Mouse (Mus musculus) limb, embryonic 11.5 days (tissue): ENCODE results near the gene Emc10. TPM values are rescaled to one million over a fixed set of nuclear protein-coding genes. Genes with fewer than 3 reads are reported as not detected.

Source experiments
- ATAC-seq: fragments of 200-750 bp; cut with Nextera tagmentation; 2 replicates; pipeline ENCODE4 v1.8.0; 2017; ENCODE audit warnings: low read depth; ENCODE audit not compliant: insufficient number of reproducible peaks, low FRiP score, low TSS enrichment
- DNase-seq: peaks from one replicate; pipeline ENCODE4 v3.0.0-alpha.2; 2015; ENCODE audit warnings: low spot score
- H3K27ac ChIP-seq: fragments of 300-500 bp; sonication (generic); replicated peaks from 2 replicates; pipeline ENCODE4 v1.5.1; 2014; ENCODE audit warnings: low read depth, mild to moderate bottlenecking, low read length
- H3K27me3 ChIP-seq: fragments of 300-500 bp; sonication (generic); 2 replicates; pipeline ENCODE4 v1.6.1; 2014; ENCODE audit warnings: mild to moderate bottlenecking, low read length, mixed read lengths; ENCODE audit not compliant: control insufficient read depth, insufficient read depth
- H3K36me3 ChIP-seq: fragments of 300-500 bp; sonication (generic); 2 replicates; pipeline ENCODE4 v1.6.1; 2014; ENCODE audit warnings: mild to moderate bottlenecking, low read length, moderate library complexity, mixed read lengths; ENCODE audit not compliant: control insufficient read depth, insufficient read depth
- H3K4me1 ChIP-seq: fragments of 300-500 bp; sonication (generic); 2 replicates; pipeline ENCODE4 v1.6.1; 2014; ENCODE audit warnings: low read length, mixed read lengths; ENCODE audit not compliant: control insufficient read depth, insufficient read depth
- H3K4me2 ChIP-seq: fragments of 300-500 bp; sonication (generic); 2 replicates; pipeline ENCODE4 v1.6.1; 2014; ENCODE audit warnings: low read depth, mild to moderate bottlenecking, moderate library complexity; ENCODE audit not compliant: severe bottlenecking
- H3K4me3 ChIP-seq: fragments of 300-500 bp; sonication (generic); 2 replicates; pipeline ENCODE4 v1.5.1; 2014; ENCODE audit warnings: low read depth, low read length
- H3K9ac ChIP-seq: fragments of 300-500 bp; sonication (generic); 2 replicates; pipeline ENCODE4 v1.6.1; 2014; ENCODE audit warnings: mild to moderate bottlenecking, low read length
- H3K9me3 ChIP-seq: fragments of 300-500 bp; sonication (generic); 2 replicates; pipeline ENCODE4 v1.6.1; 2016; ENCODE audit warnings: low read length; ENCODE audit not compliant: control insufficient read depth
- WGBS: fragments of 180-500 bp; shearing (Covaris S2); extraction: QIAGEN DNeasy Blood & Tissue Kit; methylation state at CpG from one replicate; pipeline ENCODE4 v1.1.7; 2014; 5-methylcytosine and 5-hydroxymethylcytosine counted together
- polyA plus RNA-seq: library from polyadenylated mRNA; unstranded; fragments of >200 nt; fragmentation: Nextera tagmentation; extraction: Ambion mirVana; gene quantifications from 2 replicates; pipeline ENCODE4 v1.2.1, GENCODE M21; 2014

Gene Emc10
- polyA plus RNA-seq, 1 experiment from 2014 or later, result 83.0 TPM

- 70% methylated on average over 7 of the region's 7 CpGs for WGBS
- no peak for DNase-seq
Observed at GRCm38 (mm10) chr7:44485572-44486195, 10.6 kb downstream of the Emc10 start.

DNA sequence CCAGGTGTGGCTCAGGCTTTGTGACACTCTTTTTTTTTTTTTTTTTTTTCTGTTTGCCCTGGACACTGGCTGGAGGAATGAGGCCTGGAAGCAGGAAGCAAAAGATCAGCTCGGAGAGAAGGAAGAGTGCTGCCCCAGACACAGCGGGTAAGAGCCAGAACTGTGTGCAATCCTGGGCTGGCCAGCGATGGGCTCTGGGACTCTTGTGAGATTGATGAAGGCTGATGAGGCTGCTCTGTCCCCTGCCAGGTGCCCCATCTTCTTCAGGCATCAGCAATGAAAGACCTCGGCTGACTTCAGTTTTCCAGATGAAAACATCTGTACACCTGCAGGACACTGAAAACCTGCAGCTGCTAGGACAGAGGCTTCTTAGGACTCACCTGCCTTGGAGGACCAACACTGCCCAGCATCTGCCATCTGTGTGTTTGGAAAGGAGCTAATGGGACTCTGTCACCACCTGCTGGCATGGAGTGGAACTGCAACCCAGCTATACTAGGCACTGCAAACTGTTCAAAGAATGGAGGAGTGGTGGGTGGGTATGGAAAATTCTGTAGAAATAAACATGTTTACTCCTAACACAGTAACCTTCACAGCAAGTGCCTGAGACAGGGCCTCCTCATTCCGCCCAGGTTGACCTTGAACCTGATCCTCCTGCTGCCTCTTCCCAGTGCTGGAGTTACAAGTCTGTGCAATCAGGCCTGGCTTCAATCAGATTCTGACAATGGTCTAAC is 11.3 kb downstream of the Emc10 start:
- 41% methylated on average over 5 of the region's 5 CpGs for WGBS
- H3K4me3 ChIP-seq, result no peak overlapping the region
- no peaks in the 10 kb centered on the region for H3K36me3 ChIP-seq
- H3K27me3 ChIP-seq, result peaks cover 2% of the 10 kb centered on the region; the same call in 1 of the 2 replicates
- DNase-seq (peak; percentile 92), ATAC-seq (no peak; the same call in 1 of the 2 replicates)
- no peak overlapping the region for H3K9ac ChIP-seq
- H3K4me1 ChIP-seq, result no peaks in the 10 kb centered on the region
- no peaks in the 10 kb centered on the region for H3K9me3 ChIP-seq
- no peak overlapping the region for H3K27ac ChIP-seq
- no peak overlapping the region for H3K4me2 ChIP-seq

More at GRCm38 (mm10) chr7:44485572-44486195, 10.6 kb downstream of the Emc10 start:
- no peak overlapping the region for H3K4me2 ChIP-seq
- H3K27me3 ChIP-seq, result peaks cover 2% of the 10 kb centered on the region; the same call in 1 of the 2 replicates
- H3K4me1 ChIP-seq, result no peaks in the 10 kb centered on the region
- no peak overlapping the region for H3K27ac ChIP-seq
- peaks cover under 1% of the 10 kb centered on the region; the same call in 1 of the 2 replicates for H3K36me3 ChIP-seq
- H3K9ac ChIP-seq, result no peak overlapping the region
- no peak overlapping the region for H3K4me3 ChIP-seq
- ATAC-seq, result no peak
- H3K9me3 ChIP-seq, result no peaks in the 10 kb centered on the region

DNA sequence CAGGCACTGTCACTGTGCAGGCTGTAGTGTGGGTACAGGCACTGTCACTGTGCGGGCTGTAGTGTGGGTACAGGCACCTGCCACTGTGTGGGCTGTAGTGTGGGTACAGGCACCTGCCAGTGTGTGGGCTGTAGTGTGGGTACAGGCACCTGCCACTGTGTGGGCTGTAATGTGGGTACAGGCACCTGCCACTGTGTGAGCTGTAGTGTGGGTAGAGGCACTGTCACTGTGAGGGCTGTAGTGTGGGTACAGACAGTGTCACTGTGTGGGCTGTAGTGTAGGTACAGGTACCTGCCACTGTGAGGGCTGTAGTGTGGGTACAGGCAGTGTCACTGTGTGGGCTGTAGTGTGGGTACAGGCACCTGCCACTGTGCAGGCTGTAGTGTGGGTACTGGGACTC is 12.2 kb downstream of the Emc10 start:
- no peak for ATAC-seq
- WGBS, result 93% methylated on average over 1 of the region's 1 CpGs

GRCm38 (mm10) chr7:44482836-44483435 is 13.4 kb downstream of the Emc10 start:
- H3K36me3 ChIP-seq, result no peaks in the 10 kb centered on the region
- 73% methylated on average over 3 of the region's 3 CpGs for WGBS
- DNase-seq (no peak), ATAC-seq (no peak)
- H3K27me3 ChIP-seq, result peaks cover 5% of the 10 kb centered on the region
- no peak overlapping the region for H3K4me3 ChIP-seq
- H3K9me3 ChIP-seq, result no peaks in the 10 kb centered on the region
- H3K4me2 ChIP-seq, result no peak overlapping the region
- no peaks in the 10 kb centered on the region for H3K4me1 ChIP-seq
- no peak overlapping the region for H3K27ac ChIP-seq
- no peak overlapping the region for H3K9ac ChIP-seq

More for the DNA sequence above, 12.2 kb downstream of the Emc10 start:
- Histone ChIP-seq H3K9me3 (no peaks in the 10 kb centered on the region), H3K4me2 (no peak overlapping the region), H3K27ac (no peak overlapping the region), H3K36me3 (no peaks in the 10 kb centered on the region), H3K4me1 (no peaks in the 10 kb centered on the region), H3K4me3 (no peak overlapping the region), H3K27me3 (peaks cover 5% of the 10 kb centered on the region), H3K9ac (no peak overlapping the region)
- no peak for DNase-seq

- Histone ChIP-seq H3K9ac (no peak overlapping the region), H3K27ac (no peak overlapping the region), H3K27me3 (peaks cover 17% of the 10 kb centered on the region), H3K9me3 (no peaks in the 10 kb centered on the region), H3K4me1 (peaks cover 3% of the 10 kb centered on the region), H3K4me2 (no peak overlapping the region), H3K4me3 (no peak overlapping the region), H3K36me3 (no peaks in the 10 kb centered on the region)
- WGBS, result 44% methylated on average over 5 of the region's 5 CpGs
- no peak for ATAC-seq
- DNase-seq, result no peak
Observed at GRCm38 (mm10) chr7:44475046-44475614, 21.2 kb downstream of the Emc10 start.

GRCm38 (mm10) chr7:44474419-44474818 is 21.9 kb downstream of the Emc10 start:
- Histone ChIP-seq H3K27me3 (peaks cover 15% of the 10 kb centered on the region), H3K36me3 (no peaks in the 10 kb centered on the region), H3K9ac (0 out of 2 replicates have a peak overlapping the region, but pooled peaks have one; percentile 14), H3K4me2 (no peak overlapping the region), H3K27ac (no peak overlapping the region), H3K4me1 (peaks cover 3% of the 10 kb centered on the region), H3K4me3 (no peak overlapping the region), H3K9me3 (no peaks in the 10 kb centered on the region)
- DNase-seq (no peak), ATAC-seq (0 out of 2 replicates have a peak, but pooled peaks have one; percentile 26)
- 23% methylated on average over 4 of the region's 4 CpGs for WGBS

DNA sequence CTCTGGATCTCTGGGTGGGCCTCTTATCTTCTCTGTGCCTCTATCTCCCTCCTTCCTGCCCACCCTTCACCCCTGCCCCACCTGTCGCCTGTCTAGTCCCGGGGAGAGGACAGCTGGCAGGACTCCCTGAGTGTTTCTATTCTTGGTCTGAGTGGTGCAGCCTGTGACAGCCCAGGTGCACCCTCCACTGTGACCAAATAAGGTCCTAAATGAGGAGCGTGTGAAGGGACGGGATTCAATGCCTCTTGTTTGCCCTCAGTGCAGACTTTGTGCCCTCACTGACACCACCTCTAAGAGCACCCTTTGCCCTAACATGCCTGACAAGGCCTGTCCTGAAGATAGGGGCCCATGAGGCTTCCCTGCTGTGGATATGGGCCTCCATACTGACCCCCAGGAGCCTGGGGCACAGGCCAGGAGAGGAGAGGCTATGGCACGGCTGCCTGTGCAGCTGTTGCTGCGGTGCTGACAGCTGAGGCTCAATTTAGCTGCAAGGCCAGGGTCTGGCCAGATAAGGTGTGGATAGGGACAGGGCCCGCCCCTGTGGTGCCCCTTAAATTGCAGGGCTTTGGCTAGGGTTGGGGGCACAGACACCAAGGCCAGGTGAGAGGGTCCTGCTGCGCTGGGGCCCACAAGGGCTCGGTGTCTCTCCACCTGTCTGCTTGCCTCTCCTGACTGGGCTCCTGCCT is 23.2 kb downstream of the Emc10 start:
- Histone ChIP-seq H3K4me2 (no peak overlapping the region), H3K9me3 (no peaks in the 10 kb centered on the region), H3K27ac (no peak overlapping the region), H3K36me3 (no peaks in the 10 kb centered on the region), H3K4me3 (no peak overlapping the region), H3K4me1 (peaks cover 6% of the 10 kb centered on the region), H3K27me3 (peaks cover 15% of the 10 kb centered on the region), H3K9ac (peak overlapping the region; percentile 14; the same call in 1 of the 2 replicates)
- 53% methylated on average over 9 of the region's 9 CpGs for WGBS
- DNase-seq, result no peak
- no peak for ATAC-seq

DNA sequence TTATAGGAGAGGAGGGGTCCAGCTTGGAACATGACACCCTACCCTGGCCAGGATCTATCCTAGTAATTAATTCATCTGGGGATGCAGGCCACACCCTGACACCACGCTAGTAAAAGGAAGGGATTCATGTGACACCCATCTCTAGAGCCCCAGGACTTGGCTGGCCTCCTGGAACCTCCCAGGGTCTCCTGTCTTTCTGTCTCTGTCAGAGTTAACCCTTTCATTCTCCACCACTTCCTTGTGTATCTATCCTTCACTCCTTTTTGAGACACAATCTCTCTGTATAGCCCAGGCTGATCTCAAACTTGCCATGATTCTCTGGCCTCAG is 23.8 kb downstream of the Emc10 start:
- no peak overlapping the region for H3K9ac ChIP-seq
- WGBS, result 27% methylated on average over 1 of the region's 1 CpGs
- H3K4me2 ChIP-seq, result no peak overlapping the region
- no peak for DNase-seq
- no peak overlapping the region for H3K27ac ChIP-seq
- H3K36me3 ChIP-seq, result no peaks in the 10 kb centered on the region
- peaks cover 6% of the 10 kb centered on the region for H3K4me1 ChIP-seq
- H3K27me3 ChIP-seq, result peaks cover 12% of the 10 kb centered on the region
- no peak overlapping the region for H3K4me3 ChIP-seq
- no peaks in the 10 kb centered on the region for H3K9me3 ChIP-seq
- no peak for ATAC-seq
